Mouse (Mus musculus) cerebellum, postnatal 14 days (tissue): ENCODE measurements around the gene Plpp1.

Experiments used
- DNase-seq, 2 experiments: peaks; one replicate each; pipeline ENCODE4 v3.0.0; 2021; ENCODE audit warnings: mixed read lengths in 2 of 2

Gene Plpp1

DNA sequence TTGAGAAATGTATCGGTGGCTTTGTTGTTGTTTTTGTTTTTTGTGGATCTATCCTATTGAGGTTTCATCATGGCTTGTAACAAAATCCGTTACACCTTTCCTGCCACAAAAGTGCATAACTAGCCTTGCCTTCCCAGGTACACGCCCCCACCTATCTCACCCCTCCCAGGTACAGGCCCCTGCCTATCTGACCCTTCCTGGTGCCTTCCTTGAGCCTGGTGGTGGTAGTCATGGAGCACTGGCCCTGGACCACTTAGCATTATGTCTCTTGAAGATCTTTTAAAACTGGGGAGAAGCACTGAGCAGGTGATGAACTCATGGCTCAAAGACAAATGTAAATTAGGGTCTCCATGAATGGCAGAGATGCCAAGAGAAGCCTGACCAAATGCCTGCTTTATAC lies 61.8 kb downstream of the Plpp1 start:
- DNase-seq, result no peak

DNA sequence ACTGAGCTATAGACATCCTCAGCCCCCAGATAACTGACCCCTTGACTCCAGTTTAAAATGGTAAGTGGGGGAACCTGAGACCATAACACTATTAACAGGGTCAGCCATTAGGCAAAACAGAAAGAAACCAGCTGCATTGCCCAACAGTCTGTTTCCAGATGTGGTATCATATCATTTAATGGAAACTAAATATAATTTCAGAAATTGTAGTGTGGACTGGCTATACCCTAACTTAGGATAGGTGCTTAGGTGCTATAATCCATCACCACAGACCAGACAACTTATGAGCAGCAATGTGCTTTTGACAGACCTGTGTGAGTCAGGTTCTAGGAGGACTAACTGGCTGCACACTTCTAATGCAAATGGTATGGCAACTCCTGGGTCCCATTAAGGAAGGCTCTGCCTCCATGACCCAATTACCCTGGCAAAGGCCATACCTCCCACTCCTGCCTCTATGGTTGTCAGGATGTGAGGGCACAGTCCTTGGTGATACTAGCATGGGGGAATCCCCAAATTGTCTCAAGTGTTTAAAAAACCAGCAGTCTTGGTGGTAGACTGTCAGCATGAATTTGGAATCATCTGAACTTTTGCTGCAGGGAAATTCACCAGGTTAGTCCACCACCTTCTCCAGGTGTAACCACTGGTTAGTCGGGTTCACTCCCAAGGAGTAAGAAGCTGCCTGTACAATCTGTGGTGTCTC lies 62.5 kb downstream of the Plpp1 start:
- no peak for DNase-seq

DNA sequence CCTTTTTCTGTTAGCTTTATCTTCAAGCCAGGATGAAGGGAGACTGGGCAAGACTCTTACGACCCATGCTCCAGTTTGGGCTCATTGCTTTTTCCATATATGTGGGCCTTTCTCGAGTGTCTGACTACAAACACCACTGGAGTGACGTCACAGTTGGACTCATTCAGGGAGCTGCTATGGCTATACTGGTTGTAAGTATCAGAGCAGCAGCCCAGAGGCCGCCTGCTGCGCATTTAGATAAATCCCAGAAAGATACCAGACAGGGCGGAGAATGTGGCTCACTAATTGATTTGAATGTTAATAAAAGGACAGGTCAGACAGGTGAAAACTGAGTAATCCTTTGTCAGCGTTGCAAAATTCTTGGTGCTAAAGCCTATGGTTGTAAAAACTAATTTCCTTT lies 66.2 kb downstream of the Plpp1 start:
- no peak for DNase-seq

DNA sequence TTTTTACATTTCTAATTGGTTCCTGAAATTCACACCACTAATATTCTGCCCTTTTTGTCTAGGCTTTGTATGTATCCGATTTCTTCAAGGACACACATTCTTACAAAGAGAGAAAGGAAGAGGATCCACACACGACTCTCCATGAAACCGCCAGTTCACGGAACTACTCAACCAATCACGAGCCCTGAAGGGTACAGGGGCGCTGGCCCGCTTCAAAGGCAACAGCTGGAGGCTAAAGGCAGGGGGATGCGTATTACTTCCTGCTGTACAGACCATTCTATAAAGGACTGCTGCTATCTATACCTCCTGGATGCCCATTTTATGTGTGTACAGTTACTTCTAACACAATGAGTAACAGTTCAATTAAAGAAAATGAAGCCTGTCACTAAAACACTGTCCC lies 66.8 kb downstream of the Plpp1 start:
- DNase-seq, result no peak

DNA sequence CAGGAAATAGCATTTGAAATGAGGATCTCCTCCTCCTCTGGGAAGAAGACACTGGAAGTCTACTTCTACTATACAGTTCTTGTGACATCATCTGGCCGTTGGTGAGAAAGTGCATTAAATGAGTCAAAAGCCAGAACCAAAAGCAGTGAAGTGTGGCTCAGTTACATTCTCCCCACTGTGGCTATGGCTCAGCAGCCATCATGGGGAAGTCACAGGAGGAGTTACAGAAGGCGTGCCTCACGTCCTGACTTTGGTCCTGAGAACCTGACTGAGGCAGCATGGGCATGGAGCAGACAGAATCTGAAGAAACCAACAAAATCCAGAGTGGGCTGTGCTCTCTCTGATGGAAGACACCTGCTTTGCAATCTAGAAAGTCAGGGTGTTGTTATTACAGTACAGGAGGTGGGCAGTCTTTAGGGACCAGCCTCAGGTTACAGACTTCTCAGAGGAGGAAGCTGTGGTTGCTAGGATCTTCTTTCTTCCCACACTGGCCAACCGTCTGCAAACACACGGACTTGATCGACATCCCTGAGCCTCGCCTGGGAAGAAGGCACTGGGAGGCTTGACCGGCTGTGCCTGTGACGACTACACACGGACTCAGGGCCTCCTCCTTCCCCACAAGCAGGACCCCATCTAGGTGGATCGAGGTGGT lies 69.6 kb downstream of the Plpp1 start:
- DNase-seq, result no peak

DNA sequence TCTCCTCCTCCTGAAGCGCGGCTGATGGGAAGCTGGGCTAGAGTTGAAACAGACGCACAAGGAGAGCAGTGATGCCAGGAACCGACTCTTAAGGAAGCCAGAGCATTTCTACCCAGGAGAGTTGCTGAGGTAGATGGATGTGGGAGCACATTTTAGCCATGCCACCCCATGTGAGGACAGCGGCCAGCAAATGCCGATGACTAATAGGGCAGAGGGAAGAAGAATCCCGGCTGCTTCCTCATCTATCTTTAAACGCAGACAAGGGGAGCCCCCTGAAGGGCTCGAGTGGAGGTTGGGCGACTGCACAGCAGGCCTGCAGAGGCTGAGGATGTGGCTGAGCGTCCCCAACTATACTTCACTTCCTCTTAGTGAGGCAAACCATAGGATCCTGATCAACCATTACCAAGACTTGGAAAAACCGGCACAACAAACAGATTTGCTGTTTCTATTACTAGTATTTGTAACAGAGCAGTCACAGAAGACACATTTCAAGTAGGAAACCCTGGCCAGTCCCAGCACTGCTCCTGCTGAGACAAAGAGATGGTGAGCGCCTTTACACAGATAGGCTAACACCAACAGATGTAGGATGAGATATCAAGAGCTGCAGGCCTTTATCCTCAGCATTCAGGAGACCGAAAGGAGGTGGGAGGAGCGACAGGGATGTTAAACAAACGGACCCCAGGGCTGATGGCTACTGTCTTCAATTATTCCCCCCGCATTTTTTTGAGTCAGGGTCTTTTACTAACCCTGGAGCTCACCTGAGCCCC lies 71.1 kb downstream of the Plpp1 start:
- DNase-seq, result no peak

DNA sequence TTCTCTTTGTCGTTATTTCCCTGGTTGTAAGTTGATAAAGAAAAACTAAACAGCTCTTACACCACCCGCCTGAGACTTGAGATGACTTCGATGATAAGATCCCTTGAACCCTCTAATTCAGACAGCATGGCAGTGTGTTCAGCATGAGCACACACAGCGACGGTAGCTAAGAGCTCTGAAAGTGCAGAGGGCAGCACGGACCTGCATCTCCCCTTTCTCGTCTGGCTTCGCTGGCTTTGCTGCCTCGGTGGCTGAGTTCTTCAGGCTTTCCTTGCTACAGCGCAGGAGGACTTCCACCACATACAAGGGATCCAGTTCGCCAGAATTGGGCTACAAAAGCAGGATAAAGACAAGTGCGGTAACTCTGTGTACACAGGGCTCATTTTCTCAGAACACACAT lies 86.6 kb downstream of the Plpp1 start:
- no peak for DNase-seq

DNA sequence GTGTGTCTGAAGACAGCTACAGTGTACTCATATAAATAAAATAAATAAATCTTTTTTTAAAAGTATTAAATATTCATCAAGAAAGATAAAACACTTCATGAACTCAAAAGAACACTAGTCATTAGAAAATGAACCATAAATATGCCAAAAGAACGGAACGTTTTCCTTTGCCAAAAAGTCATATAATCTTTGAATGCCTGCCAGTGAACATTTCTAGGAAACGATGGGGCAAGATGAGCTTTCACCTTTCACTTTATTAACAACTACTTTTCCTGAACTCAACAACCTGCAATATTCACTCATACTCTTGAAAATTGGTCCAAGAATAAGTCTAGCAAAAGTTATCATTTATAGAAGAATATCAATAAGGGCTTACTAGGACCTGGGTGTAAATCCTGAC lies 101.6 kb downstream of the Plpp1 start:
- no peak for DNase-seq

DNA sequence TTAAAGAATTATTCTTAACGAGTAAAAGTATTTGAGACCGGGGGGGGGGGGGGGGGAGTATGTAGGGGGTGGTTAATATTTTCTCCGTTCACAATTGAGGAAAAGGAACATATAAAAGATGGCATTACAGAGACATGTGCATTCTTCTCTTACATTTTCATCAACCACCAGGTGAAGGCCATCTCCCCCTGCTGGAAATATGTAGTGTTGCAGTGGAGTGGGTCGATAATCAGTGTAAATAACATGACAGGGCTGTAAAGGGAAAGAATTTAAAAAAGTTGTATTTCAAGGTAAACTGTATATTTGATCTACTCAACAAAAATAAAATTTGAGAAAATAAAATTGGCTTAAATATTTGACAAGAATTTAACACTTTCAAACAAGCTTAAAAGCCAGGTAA lies 109.1 kb downstream of the Plpp1 start:
- DNase-seq, result peak; percentile 62 to 66

DNA sequence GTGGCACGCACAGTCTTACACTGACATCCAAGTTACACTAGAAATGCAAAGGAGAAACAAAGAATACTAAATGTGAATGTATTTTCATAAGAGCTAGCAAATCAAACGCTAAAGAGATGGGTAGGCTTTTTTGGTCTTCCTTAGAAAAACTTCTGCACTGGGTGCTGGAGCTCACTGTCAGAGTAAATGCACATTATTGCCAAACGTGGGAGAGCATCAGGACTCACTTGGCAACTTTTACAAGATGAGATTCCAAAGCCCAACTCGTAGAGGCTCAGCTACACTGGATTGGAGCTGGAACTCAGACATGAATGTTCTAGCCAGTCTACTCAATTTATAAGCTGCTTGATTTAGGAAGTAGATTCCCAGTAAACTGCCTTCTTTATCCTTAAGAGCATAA lies 109.8 kb downstream of the Plpp1 start:
- no peak for DNase-seq
